Mouse (Mus musculus) erythroblast, embryonic 14.5 days (primary cell): ENCODE measurements around the gene Cisd2.

Experiments
- GATA1 ChIP-seq: IDR thresholded peaks from 2 replicates; pipeline ENCODE4 v1.6.1; 2012; ENCODE audit warnings: low read length, inconsistent platforms, mixed read lengths
- TAL1 ChIP-seq: IDR thresholded peaks from 3 replicates; pipeline ENCODE4 v1.6.1; 2012; ENCODE audit warnings: low read length, inconsistent platforms, mixed read lengths

GRCm38 (mm10) chr3:135469974-135470373 lies 46.2 kb upstream of the Cisd2 start:
- TF ChIP-seq TAL1 (no peak), GATA1 (no peak)
